Mouse (Mus musculus) gonadal fat pad, adult 2 months (tissue): ENCODE data around the gene Gtf2ird1. TPM values are rescaled to one million over a fixed set of nuclear protein-coding genes. Genes with fewer than 3 reads are reported as not detected.
"Not testable (repeated sequence)": the region's sequence is repeated elsewhere in the genome, so short reads cannot be mapped to it uniquely, and the experiment has no call there.

Source experiments
- DNase-seq: peaks from one replicate; pipeline ENCODE4 v3.0.0-alpha.2; 2012; ENCODE audit warnings: low read depth
- polyA plus RNA-seq: library from polyadenylated mRNA; depleted of rRNA; stranded (reverse); fragments of >200 nt; gene quantifications from 2 replicates; pipeline ENCODE4 v1.2.3, GENCODE M21; 2012

Gene Gtf2ird1
- polyA plus RNA-seq, 1 experiment, result 55.4 TPM

DNA sequence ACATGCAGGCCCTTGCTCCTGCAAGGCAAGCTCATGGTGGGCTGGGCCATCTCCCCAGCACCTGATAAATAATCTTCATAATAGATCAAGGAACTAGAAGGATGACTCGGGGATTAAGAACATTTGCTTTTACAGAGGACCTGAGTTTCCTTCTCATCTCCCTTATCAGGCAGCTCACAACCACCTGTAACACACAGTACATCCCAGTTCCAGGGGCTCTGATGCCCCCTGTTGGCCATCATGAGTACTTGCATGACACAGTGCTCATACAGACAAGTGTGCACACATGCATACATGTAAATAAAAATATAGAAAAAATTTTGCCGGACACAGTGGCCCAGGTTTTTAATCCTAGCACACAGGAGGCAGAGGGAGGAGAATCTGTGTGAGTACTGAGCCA lies 17.4 kb upstream of the Gtf2ird1 start:
- no peak for DNase-seq

DNA sequence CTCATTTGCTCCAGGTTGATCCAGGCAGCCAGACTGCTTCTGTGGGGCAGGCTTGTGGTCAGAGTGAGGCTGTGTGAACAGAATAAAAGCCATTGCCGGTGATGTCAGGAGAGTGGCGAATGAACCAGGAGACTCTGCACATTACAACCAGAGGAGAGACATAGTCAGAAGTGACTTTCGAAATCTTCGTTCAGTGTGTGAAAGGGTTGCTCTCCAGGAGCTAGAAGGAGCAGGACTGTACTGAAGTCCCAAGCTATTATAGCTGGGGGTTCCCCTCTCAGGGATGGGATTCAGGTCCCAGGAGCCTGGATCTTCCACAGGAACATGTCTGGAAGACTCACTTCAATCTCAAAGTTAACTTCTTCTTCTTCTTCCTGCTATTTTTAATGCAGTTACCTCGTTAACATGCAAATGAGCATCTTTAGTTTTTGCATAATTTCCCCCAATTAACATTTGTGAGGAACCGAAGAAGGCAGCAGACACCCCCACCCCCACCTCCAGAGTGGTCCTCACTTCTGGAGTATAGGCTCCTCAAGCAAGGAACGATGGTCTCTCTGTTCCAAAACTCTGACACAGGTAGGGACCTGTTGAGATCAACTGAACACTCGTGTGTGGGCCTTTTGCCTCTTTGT lies 14.1 kb upstream of the Gtf2ird1 start:
- DNase-seq, result no peak

GRCm38 (mm10) chr5:134469559-134470150 lies 13.1 kb upstream of the Gtf2ird1 start:
- no peak for DNase-seq

DNA sequence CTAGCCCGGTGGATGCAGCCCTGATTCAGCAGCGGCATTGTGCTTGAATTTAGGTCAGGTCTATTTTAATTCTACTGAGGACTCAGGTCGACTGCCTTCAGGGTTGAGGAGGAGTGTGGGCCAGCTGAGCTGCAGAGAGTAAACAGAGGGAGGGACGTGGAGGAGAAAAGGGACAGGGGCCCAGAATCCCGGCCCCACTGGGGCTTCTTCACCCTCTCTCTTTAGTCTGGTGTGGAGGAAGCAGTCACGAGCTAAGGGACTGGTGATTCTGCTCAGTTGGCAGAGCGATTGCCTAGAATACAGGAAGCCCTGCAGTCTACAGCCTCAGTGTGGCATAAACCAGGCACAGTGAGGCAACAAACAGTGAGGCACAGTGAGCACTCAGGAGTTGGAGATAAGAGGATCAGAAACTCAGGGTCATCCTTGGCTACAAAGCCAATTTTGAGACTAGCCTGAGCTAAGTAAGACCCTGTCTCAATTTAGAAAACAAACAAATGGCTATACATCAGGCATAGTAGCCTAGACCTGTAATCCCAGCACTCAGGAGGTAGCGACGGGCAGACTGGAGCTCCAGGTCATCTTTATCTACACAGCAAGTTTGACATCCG lies 11.7 kb upstream of the Gtf2ird1 start:
- no peak for DNase-seq

GRCm38 (mm10) chr5:134467030-134467549 lies 10.6 kb upstream of the Gtf2ird1 start:
- DNase-seq, result no peak

DNA sequence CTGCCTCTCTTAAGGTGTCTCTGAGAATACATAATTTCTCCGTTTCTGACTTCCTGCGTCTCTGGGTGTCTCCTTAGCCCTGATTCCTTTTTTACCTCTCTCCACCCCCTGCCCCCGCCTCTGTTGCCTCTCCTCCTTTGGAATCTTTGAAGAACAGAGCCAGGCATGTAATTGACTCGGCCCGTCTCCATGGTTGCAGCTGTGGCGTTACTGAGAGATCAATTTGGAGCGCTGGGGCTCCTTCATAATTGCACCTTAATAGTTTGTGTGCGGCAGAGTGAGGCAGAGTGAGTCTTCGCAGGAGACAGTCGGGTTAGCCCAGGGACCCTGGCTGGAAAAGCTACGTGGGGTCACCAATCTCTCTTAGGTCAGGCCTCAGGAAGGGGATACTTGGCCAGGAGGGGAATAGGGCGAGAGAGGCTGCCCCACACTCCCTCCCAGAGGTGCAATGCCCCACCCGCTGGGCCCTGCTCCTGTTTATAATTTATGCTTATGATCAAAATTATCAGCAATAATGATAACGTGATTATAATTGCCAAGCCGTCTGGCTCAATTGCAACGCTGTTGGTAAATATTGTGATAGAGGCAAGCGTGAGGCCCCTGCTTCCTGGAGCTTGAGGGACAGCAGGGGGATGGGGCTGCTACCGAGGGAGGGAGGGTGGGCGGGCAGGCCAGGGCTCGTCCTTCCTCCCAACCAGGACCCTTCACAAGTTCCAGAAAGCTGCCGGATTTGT lies 9.9 kb upstream of the Gtf2ird1 start:
- no peak for DNase-seq

- no peak for DNase-seq
Observed at GRCm38 (mm10) chr5:134465197-134465596, 8.7 kb upstream of the Gtf2ird1 start.

- no peak for DNase-seq
Observed at GRCm38 (mm10) chr5:134464225-134464624, 7.7 kb upstream of the Gtf2ird1 start.

GRCm38 (mm10) chr5:134462731-134463130 lies 6.2 kb upstream of the Gtf2ird1 start:
- DNase-seq, result no peak

DNA sequence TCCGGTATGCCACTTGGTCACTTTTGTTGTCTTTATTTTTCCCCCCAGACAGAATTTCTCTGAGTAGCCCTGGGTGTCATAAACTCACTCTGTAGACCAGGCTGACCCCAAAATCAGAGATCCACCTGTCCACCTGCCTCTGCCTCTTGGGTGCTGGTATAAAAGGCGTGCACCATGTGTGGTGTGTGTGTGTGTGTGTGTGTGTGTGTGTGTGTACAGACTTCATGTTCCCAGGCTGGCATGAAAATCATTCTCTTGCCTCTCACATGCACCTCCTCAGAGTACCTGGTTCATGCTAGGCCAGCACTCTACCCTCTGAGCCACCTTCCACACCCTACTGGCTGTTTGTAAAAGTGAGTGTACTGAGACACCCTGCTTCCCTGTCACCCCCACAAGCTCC lies 5.8 kb upstream of the Gtf2ird1 start:
- DNase-seq, result no peak

- DNase-seq, result no peak
Observed at GRCm38 (mm10) chr5:134460546-134460945, 4.0 kb upstream of the Gtf2ird1 start.

DNA sequence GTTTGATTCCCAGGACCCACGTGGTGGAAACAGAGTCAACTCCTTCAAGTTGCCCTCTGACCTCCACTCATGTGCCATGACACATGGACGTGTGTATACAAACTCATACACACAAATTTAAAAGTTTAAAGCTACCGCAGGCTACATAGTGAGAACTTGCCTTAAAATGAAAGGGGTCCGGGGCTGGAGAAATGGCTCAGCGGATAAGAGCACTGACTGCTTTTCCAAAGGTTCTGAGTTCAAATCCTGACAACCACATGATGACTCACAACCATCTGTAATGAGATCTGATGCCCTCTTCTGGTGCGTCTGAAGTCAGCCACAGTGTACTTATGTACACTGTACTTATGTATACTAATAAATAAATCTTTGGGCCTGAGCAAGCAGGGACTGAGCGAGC lies 2.6 kb upstream of the Gtf2ird1 start:
- no peak for DNase-seq

- DNase-seq, result no peak
Observed at GRCm38 (mm10) chr5:134458416-134458815, 1.9 kb upstream of the Gtf2ird1 start.

DNA sequence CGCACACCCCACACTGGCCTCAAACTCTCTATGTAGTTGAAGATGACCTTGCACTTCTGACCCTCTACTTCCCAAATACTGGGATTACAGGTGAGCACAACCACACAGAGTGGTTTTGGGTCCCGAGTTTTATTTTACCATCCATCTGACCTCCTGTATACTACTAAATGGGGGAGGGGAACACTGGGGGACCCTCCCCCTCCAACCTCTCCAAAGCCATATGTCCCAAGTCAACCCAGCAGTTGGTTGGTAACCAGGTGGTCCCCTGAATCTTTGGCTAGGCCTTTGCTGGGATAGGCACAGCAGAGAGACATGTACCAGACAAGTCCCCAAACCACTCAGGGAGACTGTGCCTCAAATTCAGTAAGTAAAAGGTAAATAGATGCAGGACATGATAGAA lies 855 bp upstream of the Gtf2ird1 start:
- no peak for DNase-seq

GRCm38 (mm10) chr5:134455914-134456423 lies 547 bp downstream of the Gtf2ird1 start:
- DNase-seq, result no peak

DNA sequence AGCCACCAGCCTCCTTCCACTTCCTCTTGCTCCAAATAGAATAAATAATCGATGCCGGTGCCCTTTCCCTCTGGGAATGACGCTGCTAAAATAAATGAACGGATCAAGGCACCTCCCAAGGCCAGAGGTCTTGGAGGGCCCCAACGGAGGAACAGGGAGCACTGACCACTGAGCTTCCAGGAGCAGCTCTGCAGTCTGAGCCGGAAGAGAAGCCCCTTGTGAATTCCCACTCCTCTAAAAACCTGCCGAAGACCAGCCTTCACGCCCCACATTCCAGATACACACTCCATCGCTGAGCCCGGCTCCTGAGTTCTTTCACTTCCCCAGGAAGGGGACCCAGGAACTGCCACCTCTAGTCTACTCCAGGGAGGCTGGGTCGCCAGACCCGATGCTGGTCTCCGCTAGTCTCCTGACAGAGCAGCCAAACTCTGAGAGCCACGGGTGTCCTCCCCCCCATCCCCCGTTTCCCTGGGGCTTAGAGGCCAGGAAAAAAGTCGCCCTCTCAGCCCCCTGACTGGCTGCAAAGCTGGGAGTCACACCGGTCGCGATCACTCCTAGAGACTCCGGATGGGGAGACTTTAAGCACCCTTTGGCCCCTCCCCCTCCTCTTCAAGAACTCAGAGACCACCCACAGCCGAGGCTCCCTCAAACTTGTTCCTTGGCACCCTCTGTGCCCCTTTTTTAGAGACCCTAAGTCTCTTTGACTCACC lies 1.2 kb downstream of the Gtf2ird1 start:
- no peak for DNase-seq

- no peak for DNase-seq
Observed at GRCm38 (mm10) chr5:134454421-134454820, 2.1 kb downstream of the Gtf2ird1 start.

GRCm38 (mm10) chr5:134453577-134453976 lies 2.9 kb downstream of the Gtf2ird1 start:
- no peak for DNase-seq

DNA sequence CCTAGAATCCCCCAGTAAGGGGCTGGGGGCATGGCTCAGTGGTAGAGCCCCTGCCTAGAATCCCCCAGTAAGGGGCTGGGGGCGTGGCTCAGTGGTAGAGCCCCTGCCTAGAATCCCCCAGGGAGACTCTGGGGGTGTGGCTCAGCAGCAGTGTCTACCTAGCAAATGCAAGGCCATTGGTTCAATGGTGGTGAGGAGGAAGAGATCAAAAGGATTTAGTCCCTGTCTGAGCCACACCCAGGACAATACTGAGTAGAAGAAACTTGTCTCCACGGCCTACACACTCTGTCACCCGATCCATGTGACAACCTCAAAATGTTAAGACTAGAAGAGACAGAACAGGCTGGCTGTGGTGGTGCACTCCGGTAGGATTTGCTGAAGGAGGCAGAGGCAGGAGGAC lies 9.8 kb downstream of the Gtf2ird1 start:
- not testable (repeated sequence) for DNase-seq

DNA sequence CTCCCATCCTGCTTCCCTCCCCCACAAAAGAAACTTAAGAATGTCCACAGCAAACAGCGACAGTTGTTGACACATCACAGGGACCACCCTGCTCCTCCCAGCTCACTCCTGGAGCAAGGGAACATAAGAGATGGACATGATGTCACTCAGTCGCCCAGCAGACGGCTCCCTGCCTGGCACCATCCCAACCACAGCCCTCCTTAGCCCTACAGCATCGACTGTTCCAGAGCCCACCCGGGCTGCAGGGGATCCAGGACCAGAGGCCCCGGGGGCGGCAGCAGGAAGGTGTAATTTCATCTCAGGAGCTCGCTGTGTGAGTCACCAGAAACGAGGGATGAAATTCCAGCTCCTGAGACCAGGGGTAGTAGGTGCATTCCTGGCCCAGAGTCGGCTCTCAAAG lies 10.6 kb downstream of the Gtf2ird1 start:
- DNase-seq, result no peak

DNA sequence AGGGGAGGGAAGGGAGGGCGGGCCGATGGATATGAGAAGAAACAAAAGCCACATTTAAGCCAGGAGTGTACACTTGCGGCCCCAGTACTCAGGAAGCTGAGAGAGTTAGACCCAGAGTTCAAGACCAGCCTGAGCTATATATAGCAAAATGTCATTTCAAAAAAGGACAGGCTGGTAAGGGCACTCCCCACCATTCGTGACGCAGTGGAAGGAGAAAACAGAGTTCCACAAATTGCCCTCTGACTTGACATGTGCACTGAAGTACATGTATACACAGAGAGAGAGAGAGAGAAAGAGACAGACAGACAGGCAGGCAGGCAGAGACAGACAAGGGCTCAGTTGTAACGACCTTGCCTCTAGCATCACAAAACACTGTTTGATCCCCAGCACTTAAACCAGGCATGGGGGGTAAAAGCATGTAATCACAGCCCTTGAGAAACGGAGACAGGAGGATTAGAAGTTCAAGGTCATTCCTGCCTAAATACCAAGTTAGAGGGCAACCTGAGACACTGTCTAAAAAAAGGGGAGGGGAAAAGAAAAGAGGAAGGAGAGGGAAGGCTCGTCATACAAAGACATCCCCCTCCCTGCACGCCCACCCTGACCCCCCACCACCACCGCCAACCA lies 11.2 kb downstream of the Gtf2ird1 start:
- no peak for DNase-seq
